10 mouse cellular contexts compared by ENCODE assay signal in genomic region chr1:119503181-119503580, GRCm38 (mm10). TPM values are rescaled to one million over a fixed set of nuclear protein-coding genes. Genes with fewer than 3 reads are reported as not detected.
A peak's percentile ranks its signal among the peaks of the same experiment; 100 is the strongest.
DNase-seq lines count a peak whose midpoint lies in the region; ATAC-seq lines count a peak whose summit lies in the region.
"Had no signal": no experiment of that assay in that cellular context is flagged by ENCODE, and none has a peak within 500 bp of the region (broad histone marks: within the 10 kb centered on the region; RNA-seq: fewer than 3 reads in every experiment).

No protein-coding gene starts in this region.

- peak; percentile 31 for DNase-seq in cerebellum, adult 11-12 months
- DNase-seq in cerebellum, postnatal 14 days: no peak
- no peak for DNase-seq in neural tube, embryonic 11.5 days (ENCODE audit: low spot score)
- DNase-seq in neural tube, embryonic 10.5 days (ENCODE audit: extremely low spot score, low spot score): no peak
- DNase-seq in liver, embryonic 13.5 days: no peak
- no peak for DNase-seq in spleen, adult 18-20 months
- no peak for DNase-seq in retina, embryonic 14.5 days (ENCODE audit: low spot score)
- DNase-seq: adrenal gland, postnatal 25 days; right cerebral cortex, postnatal 4 days had no signal

- no peak for ATAC-seq in neural tube, embryonic 11.5 days (ENCODE audit: insufficient read depth, low FRiP score, low TSS enrichment)
- ATAC-seq in liver, embryonic 13.5 days (ENCODE audit: low read depth): no peak
- ATAC-seq in activated CD4-positive, CD25-positive, alpha-beta regulatory T cell, adult 4 months: no peak

- no peak overlapping the region for H3K4me3 ChIP-seq in neural tube, embryonic 11.5 days (ENCODE audit: low read depth, low read length)
- H3K4me3 ChIP-seq in liver, embryonic 13.5 days (replicated peaks): peak overlapping the region; percentile 72

- no peak overlapping the region for H3K9ac ChIP-seq in neural tube, embryonic 11.5 days (ENCODE audit: low read length)
- peak overlapping the region; percentile 73; the same call in 1 of the 2 replicates for H3K9ac ChIP-seq in liver, embryonic 13.5 days

- no peaks in the 10 kb centered on the region for H3K27me3 ChIP-seq in neural tube, embryonic 11.5 days (ENCODE audit: control insufficient read depth, insufficient read depth, low read length)
- H3K27me3 ChIP-seq in liver, embryonic 13.5 days: peaks cover 18% of the 10 kb centered on the region

- no peaks in the 10 kb centered on the region for H3K9me3 ChIP-seq in neural tube, embryonic 11.5 days (ENCODE audit: control insufficient read depth, low read length)
- no peaks in the 10 kb centered on the region for H3K9me3 ChIP-seq in liver, embryonic 13.5 days (replicated peaks)

- peaks cover 3% of the 10 kb centered on the region; the same call in 1 of the 2 replicates for H3K4me1 ChIP-seq in neural tube, embryonic 11.5 days (ENCODE audit: control insufficient read depth, insufficient read depth, low read length)
- H3K4me1 ChIP-seq in liver, embryonic 13.5 days (replicated peaks): peaks cover 75% of the 10 kb centered on the region

- H3K27ac ChIP-seq in neural tube, embryonic 11.5 days (ENCODE audit: low read depth, low read length): no peak overlapping the region
- peak overlapping the region; percentile 50; the same call in 1 of the 2 replicates for H3K27ac ChIP-seq in liver, embryonic 13.5 days

- no peaks in the 10 kb centered on the region for H3K36me3 ChIP-seq in neural tube, embryonic 11.5 days (ENCODE audit: control insufficient read depth, insufficient read depth, low read length)
- peaks cover 8% of the 10 kb centered on the region; the same call in 1 of the 2 replicates for H3K36me3 ChIP-seq in liver, embryonic 13.5 days

- WGBS in neural tube, embryonic 11.5 days: 90% methylated on average over 3 of the region's 3 CpGs
- 42% methylated on average over 3 of the region's 3 CpGs for WGBS in liver, embryonic 13.5 days (ENCODE audit: insufficient replicate concordance)

- H3K4me2 ChIP-seq in neural tube, embryonic 11.5 days (ENCODE audit: low read depth): peak overlapping the region; percentile 65
- H3K4me2 ChIP-seq in liver, embryonic 13.5 days: peak overlapping the region; percentile 86

RNA-seq across cellular contexts. Expression of gene Ralb, which starts 1.4 kb away (rescaled TPM):
- polyA plus RNA-seq in neural tube, embryonic 11.5 days (2014; fragmentation: Nextera tagmentation; extraction: Ambion mirVana): 78.6 and 84.1 TPM in 2 replicates
- 43.9 and 47.2 TPM in 2 replicates for polyA plus RNA-seq in liver, embryonic 13.5 days (2015; fragmentation: Nextera tagmentation; extraction: Ambion mirVana)
- polyA plus RNA-seq in activated CD4-positive, CD25-positive, alpha-beta regulatory T cell, adult 4 months (2017; shearing (Covaris generic)): 10 to 100 TPM; 12.2 to 14.2 TPM

RNA-seq across cellular contexts. Expression of gene Tmem185b, which starts 22.8 kb away (rescaled TPM):
- polyA plus RNA-seq in neural tube, embryonic 11.5 days (2014; fragmentation: Nextera tagmentation; extraction: Ambion mirVana): 23.1 and 23.7 TPM in 2 replicates
- 9.8 and 10.2 TPM in 2 replicates for polyA plus RNA-seq in liver, embryonic 13.5 days (2015; fragmentation: Nextera tagmentation; extraction: Ambion mirVana)
- polyA plus RNA-seq in activated CD4-positive, CD25-positive, alpha-beta regulatory T cell, adult 4 months (2017; shearing (Covaris generic)): 10 to 100 TPM; 17.3 to 18.4 TPM
